Mouse (Mus musculus) embryo, embryonic 10 days (tissue): ENCODE results near the gene Vtn.

Experiments used
- DNase-seq: peaks from one replicate; pipeline ENCODE4 v3.0.0-alpha.2; 2015; ENCODE audit warnings: low spot score

Vtn gene

GRCm38 (mm10) chr11:78534516-78534915 is 35.6 kb downstream of the Vtn start:
- no peak for DNase-seq

GRCm38 (mm10) chr11:78535376-78536079 is 36.6 kb downstream of the Vtn start:
- DNase-seq: peak; percentile 77

- peak; percentile 99 for DNase-seq
These were observed 37.3 kb downstream of the Vtn start, which contains the start of the genes Tnfaip1 and Ift20 for GRCm38 (mm10) chr11:78536080-78536689. Gene Tnfaip1, minus strand, starts transcription at chr11:78536332. Gene Ift20, plus strand, starts transcription at chr11:78536361.

- DNase-seq: no peak
These were observed 37.8 kb downstream of the Vtn start for GRCm38 (mm10) chr11:78536690-78537084.

- DNase-seq: no peak
These were observed 41.5 kb downstream of the Vtn start for GRCm38 (mm10) chr11:78540358-78540757.

- no peak for DNase-seq
These were observed 45.7 kb downstream of the Vtn start for GRCm38 (mm10) chr11:78544449-78545111.

- no peak for DNase-seq
These were observed 46.3 kb downstream of the Vtn start for GRCm38 (mm10) chr11:78545181-78545580.

- DNase-seq: no peak
These were observed 49.0 kb downstream of the Vtn start for GRCm38 (mm10) chr11:78547718-78548460.

- DNase-seq: no peak
These were observed 50.6 kb downstream of the Vtn start for GRCm38 (mm10) chr11:78549491-78549987.

- peak; percentile 98 for DNase-seq
These were observed 51.5 kb downstream of the Vtn start, which contains the start of gene Tmem97 for GRCm38 (mm10) chr11:78550168-78551058. Gene Tmem97, minus strand, starts transcription at chr11:78550777.

- DNase-seq: no peak
These were observed 52.1 kb downstream of the Vtn start for GRCm38 (mm10) chr11:78551059-78551398.
